Mouse (Mus musculus) c-Kit-negative CD71-positive TER-119-positive erythroid progenitor cells, embryonic 14.5 days (primary cell): Measurements from ENCODE around the gene Itch.
"Not testable (repeated sequence)": the region's sequence is repeated elsewhere in the genome, so short reads cannot be mapped to it uniquely, and the experiment has no call there.

Experiments used
- DNase-seq: peaks from one replicate; pipeline ENCODE4 v3.0.0-alpha.2; 2013; ENCODE audit warnings: low read depth, low spot score

Gene Itch

DNA sequence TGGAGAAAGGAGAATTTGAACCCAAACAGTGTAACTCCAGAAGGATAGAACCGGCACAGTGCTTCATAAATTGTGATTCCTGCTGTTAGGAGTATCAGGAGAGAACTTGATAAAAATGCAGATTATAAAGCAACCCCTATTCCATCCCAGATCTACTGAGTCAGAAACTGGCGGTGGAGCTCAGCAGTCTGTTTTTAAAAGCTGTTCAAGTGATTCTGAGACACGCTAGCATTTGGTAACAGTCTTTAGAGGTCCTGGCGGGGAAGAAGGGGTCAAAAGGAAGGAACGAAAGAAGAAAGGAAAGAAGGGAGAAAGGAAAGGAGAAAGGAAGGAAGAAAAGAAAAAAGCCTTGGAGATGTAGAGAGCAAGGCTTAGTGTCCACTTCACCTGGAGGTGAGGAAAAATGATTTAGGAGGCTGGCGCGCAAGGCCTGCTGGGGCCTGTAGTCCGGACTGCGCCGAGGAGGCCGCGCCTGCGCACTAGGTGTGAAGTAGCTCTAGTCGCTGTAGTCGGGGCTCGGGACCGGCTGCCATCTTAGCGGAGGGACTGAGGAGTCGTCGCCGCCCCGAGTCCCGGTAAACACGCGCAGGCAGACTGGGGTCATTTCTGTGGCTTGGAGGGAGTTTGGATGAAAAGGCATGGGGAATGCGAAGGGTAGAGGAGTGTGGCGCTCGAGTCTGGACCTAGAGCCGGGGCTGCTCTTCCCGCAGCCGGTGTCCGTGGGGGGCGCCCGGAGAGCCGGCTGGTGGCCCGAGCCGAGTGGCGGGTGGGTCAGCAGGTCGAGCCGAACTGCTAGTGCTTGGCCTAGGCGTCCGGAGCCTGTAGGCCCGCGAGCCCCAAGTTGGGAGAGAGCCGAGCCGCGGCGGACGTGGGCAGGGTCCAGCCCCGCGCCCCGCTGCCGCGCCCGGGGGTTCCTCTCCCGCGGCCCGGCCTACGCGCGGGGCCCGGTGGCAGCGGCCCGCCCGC is at the start of gene Itch:
Gene Itch (plus strand): TSS at position 499 of the 966 bp plus-strand sequence.
- peak; percentile 89 for DNase-seq

DNA sequence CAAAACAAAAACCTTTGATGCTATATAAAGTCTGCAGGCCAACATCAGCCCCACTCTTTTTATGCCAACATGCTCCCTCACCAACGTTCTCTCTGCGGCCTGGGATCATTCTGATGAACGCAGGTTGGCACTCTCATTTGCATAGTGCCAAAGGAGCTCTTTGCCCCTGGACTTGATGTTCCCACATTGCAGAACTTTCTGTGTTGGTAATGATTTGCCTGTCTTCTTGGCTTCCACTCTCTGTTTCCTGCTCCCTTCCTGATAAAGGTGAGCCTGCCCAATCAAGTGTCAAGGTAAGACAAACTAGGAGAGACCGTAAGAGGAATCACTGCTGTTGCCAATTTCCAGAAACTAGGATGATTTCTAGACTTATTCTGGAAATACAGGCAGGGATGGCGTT is 48.8 kb upstream of the Itch start:
- no peak for DNase-seq

- no peak for DNase-seq
Measured at GRCm38 (mm10) chr2:155086328-155086727, 47.0 kb upstream of the Itch start.

- DNase-seq = no peak
Measured at GRCm38 (mm10) chr2:155088264-155088663, 45.0 kb upstream of the Itch start.

GRCm38 (mm10) chr2:155090909-155091742 is 42.2 kb upstream of the Itch start:
- DNase-seq = no peak

GRCm38 (mm10) chr2:155091743-155092075 is 41.6 kb upstream of the Itch start:
- DNase-seq = no peak

DNA sequence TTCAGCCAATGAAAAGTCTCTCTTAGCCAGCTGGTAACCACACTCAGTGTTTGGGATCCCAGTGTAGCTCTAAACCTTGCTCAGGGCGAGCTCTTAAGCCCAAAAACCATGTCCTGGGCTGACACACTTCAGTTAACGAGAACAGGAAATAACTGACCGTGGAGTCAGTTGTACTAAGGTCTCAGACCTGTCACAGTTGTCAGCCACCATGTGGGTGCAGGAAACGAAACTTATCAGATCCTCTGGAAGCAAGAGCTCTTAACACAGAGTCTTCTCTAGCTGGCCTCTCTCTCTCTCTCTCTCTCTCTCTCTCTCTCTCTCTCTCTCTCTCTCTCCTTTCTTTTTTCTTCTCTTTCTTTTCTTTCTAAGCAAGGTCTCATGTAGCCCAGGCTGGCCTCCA is 39.9 kb upstream of the Itch start:
- no peak for DNase-seq

- DNase-seq = no peak
Measured at GRCm38 (mm10) chr2:155098720-155099380, 34.5 kb upstream of the Itch start.

GRCm38 (mm10) chr2:155099421-155099820 is 33.9 kb upstream of the Itch start:
- DNase-seq = no peak

DNA sequence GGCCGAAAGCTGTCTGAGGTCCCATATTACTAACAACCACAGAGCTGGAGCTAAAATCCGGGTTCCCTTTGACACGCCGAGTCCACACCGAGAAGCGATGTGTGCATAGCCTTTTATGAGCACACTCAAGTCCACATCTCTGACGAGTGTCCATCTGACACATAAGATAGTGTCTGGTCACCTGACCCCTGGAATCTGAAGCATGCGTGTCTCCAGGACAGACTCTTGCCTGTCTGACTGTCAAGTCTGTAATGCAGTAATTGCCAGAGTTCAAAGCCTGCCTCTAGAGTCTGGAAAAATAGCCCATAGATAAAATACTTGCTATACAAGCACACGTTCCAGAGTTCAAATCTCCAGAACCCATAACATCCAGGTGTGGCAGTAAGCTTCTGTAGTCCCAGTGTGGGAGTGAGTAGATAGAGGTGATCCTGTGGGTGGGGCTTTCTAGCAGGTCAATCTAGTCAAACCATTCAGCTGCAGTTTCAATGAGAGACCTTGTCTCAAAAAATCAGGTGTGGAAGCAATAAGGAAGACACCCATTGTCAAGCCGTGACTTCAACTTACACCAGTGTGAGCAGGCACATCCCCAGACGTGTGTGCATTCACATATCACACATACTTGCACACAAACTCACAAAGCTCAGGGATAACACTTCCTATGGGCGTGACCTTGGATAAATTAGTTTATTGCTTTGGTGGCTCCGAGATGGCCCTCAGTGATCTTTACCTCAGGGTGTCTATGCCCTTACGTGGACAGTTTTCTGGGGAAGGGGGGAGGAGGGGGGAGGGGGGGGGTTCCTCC is 33.1 kb upstream of the Itch start:
- DNase-seq = no peak

- DNase-seq = no peak
Measured at GRCm38 (mm10) chr2:155100796-155101259, 32.5 kb upstream of the Itch start.

DNA sequence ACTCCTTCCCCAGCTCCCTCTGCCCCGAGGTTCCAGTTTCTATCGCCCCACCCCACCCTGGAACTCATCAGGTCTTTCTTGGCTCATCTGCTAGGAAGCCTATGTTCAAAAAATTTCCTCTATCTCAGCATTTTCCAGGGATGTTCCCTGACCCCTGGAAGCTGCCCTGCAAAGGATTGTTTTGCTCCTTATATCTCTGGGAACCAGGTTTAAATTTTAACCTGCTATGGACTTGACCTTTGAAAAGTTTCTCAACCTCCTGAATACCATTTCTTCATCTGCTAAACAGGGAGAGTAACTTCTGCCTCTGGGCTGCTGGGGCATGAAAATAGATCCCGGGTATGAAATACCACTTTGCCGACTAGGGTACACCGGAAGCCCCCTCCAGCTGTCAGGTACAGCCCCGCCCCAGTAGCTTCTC is 31.5 kb upstream of the Itch start:
- DNase-seq = no peak

- no peak for DNase-seq
Measured at GRCm38 (mm10) chr2:155103607-155104006, 29.7 kb upstream of the Itch start.

- DNase-seq = not testable (repeated sequence)
Measured at GRCm38 (mm10) chr2:155107276-155107675, 26.0 kb upstream of the Itch start.

DNA sequence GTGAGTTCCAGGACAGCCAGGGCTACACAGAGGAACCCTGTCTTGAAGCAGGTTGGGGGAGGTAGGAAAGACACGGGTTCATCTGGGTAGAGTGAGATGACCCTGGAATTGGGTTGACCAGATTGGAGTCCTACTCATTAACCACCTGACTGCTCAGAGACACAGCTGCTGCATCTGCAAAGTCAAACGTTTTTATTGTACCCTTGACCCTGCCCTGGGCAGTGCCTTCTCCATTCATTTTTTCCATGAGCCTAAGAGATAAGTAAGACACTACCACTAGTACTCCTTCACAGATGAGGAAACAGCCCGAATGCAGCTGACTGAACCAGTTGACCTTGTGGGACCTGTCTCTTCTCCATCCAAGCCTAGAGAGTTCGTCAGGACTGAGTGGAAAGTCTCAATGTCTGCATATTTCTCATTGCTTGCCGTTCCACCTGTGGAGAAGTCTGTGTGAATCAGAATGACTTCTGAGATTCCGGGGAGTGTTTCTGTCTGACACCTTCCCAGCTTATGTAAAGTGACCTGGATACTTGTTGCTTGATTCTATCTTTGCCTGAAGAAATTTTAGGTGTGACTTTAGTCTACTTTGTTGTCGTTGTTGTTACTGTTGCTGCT is 18.0 kb upstream of the Itch start:
- no peak for DNase-seq

DNA sequence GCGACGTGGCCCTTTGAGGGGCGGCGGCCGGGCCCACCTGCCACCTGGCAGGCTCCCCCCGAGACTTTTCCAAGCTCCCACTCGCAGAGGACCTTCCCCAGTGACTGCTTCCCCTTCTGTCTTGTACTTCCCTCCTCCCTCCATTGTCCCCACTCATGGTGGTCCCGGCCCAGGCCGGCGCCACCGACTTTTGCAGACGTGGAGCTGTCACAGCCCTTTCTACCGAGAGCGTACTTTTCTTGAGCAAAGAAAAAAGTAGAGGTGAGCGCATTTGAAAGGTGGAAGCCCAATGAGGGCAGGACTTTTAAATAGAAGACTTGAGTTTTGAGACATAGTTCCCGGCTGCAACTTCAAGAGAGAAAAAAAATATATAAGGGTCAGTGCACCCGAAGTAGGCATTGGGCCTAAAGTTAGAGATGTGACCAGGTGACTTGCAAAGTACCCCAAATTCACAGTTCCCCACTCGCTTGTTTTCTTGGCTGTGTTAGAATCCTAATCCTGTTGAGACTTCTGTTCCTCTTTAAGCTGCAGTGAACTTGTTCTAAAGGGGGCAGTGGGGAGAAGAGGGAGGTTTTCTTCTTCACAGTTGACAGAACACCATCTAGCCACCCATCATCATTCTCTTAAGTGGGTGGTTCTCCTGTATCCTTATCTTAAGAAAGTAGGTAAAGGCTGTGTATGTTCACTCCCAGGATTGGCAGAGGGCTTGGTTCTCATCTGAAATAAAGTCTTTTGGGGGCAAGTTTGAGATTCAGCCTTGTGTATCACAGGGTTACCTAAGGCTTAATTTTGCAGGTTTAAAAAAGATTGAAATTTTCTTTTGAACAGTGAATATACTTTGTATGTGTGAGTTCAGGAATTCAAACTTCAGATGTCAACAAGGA is 910 bp downstream of the Itch start:
- DNase-seq = peak; percentile 16

GRCm38 (mm10) chr2:155135092-155135491 is 1.8 kb downstream of the Itch start:
- no peak for DNase-seq

DNA sequence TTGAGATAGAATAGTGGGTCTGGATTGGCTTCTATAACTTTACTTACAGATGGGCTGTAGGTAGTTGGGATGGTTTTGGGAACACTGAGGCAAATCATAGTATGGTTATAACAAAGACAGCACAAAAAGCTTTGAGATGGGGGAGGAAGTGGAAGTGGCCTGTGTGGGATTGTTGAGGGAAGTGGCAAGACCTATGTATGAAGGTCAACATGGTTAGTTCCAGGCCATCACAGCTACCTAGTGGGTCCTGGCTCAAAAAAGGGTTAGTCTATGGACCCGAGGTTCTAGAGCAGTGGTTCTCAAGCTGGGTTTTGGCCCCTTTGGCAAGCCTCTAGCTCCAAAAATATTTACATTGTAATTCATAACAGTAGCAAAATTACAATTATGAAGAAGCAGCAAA is 2.2 kb downstream of the Itch start:
- no peak for DNase-seq

DNA sequence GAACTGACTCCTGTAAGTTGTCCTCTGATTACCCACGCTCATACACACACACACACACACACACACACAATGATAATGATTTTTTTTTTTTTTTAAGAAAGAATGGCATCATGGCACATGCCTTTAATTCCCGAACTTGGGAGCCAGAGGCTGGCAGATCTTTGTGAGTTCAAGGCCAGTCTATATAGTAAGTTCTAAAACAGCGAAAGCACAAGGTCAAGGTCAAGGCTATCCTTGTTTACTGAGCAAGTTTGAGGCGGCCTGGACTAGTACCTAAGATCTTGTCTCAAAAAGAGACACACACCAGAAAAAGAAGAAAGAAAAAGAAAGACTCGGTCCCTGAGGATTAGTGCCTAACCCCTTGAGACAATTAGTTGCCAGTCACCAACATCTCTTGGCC is 7.7 kb downstream of the Itch start:
- DNase-seq = no peak
